Mouse (Mus musculus): ENCODE results near the gene Suox. TPM values are rescaled to one million over a fixed set of nuclear protein-coding genes. Genes with fewer than 3 reads are reported as not detected.

Gene Suox
- total RNA-seq (2023), result 12.7 TPM

GRCm38 (mm10) chr10:128673763-128674468, at the start of gene Suox:
Gene Suox (minus strand): TSS chr10:128674073.

GRCm38 (mm10) chr10:128704491-128705316, 30.8 kb upstream of the Suox start, which contains the start of gene Cdk2:
Gene Cdk2 (minus strand): TSS chr10:128705031.

GRCm38 (mm10) chr10:128703895-128704294, 30.0 kb upstream of the Suox start, which contains the start of gene Pmel:
Gene Pmel (plus strand): TSS chr10:128704195.

GRCm38 (mm10) chr10:128695992-128696807, 22.3 kb upstream of the Suox start, which contains the start of gene Rab5b:
Gene Rab5b (minus strand): TSS chr10:128696264.

GRCm38 (mm10) chr10:128645111-128646011, 28.5 kb downstream of the Suox start, which contains the start of gene Ikzf4:
Gene Ikzf4 (minus strand): TSS chr10:128645991.

GRCm38 (mm10) chr10:128626311-128627310, 47.3 kb downstream of the Suox start, which contains the start of gene Rps26:
Gene Rps26 (minus strand): TSS chr10:128626747.

Other genes with a start within 250 kb of the Suox start
- 126 TPM for gene Smarcc2, start 214.8 kb downstream of the Suox start, total RNA-seq (2023)
- gene Myl6, start 179.9 kb downstream of the Suox start, total RNA-seq (2023), result 738 TPM
- gene Myl6b, start 175.4 kb downstream of the Suox start, total RNA-seq (2023), result not detected
- gene Esyt1, start 148.2 kb downstream of the Suox start, total RNA-seq (2023), result 269 TPM
- gene Zc3h10, start 126.3 kb downstream of the Suox start, total RNA-seq (2023), result 34.6 TPM
- 4,129 TPM for gene Rpl41, start 124.8 kb downstream of the Suox start, total RNA-seq (2023)
- 68.6 TPM for gene Pa2g4, start 108.1 kb downstream of the Suox start, total RNA-seq (2023)
- 1.3 TPM for gene Erbb3, start 84.4 kb downstream of the Suox start, total RNA-seq (2023)
- 1,438 TPM for gene Rps26, start 47.3 kb downstream of the Suox start, total RNA-seq (2023)
- gene Ikzf4, start 28.1 kb downstream of the Suox start, total RNA-seq (2023), result 7.3 TPM
- 33.4 TPM for gene Rab5b, start 22.2 kb upstream of the Suox start, total RNA-seq (2023)
- gene Pmel, start 30.1 kb upstream of the Suox start, total RNA-seq (2023), result 0.53 TPM
- gene Cdk2, start 31.0 kb upstream of the Suox start, total RNA-seq (2023), result 33.1 TPM
- 936 TPM for gene Dgka, start 70.8 kb upstream of the Suox start, total RNA-seq (2023)
- 69.8 TPM for gene Pym1, start 73.8 kb upstream of the Suox start, total RNA-seq (2023)
- gene Mmp19, start 116.8 kb upstream of the Suox start, total RNA-seq (2023), result 0.83 TPM
- 64.0 TPM for gene Dnajc14, start 130.0 kb upstream of the Suox start, total RNA-seq (2023)
- 7.8 TPM for gene Tmem198b, start 130.3 kb upstream of the Suox start, total RNA-seq (2023)
- 42.1 TPM for gene Sarnp, start 143.3 kb upstream of the Suox start, total RNA-seq (2023)
- 16.0 TPM for gene Ormdl2, start 147.6 kb upstream of the Suox start, total RNA-seq (2023)
- gene Gdf11, start 217.6 kb upstream of the Suox start, total RNA-seq (2023), result 11.5 TPM
- gene Cd63, start 226.9 kb upstream of the Suox start, total RNA-seq (2023), result 2.3 TPM
- 12.7 TPM for gene Rdh5, start 248.8 kb upstream of the Suox start, total RNA-seq (2023)
- 54.9 TPM for gene Bloc1s1, start 250.0 kb upstream of the Suox start, total RNA-seq (2023)